Mouse (Mus musculus): Measurements from ENCODE around the gene Gabrd. TPM values are rescaled to one million over a fixed set of nuclear protein-coding genes. Genes with fewer than 3 reads are reported as not detected.
"Not testable (repeated sequence)": the region's sequence is repeated elsewhere in the genome, so short reads cannot be mapped to it uniquely, and the experiment has no call there.

Gene Gabrd
- polyA plus RNA-seq, 1 experiment from 2014 or later, result 0.68 TPM

DNA sequence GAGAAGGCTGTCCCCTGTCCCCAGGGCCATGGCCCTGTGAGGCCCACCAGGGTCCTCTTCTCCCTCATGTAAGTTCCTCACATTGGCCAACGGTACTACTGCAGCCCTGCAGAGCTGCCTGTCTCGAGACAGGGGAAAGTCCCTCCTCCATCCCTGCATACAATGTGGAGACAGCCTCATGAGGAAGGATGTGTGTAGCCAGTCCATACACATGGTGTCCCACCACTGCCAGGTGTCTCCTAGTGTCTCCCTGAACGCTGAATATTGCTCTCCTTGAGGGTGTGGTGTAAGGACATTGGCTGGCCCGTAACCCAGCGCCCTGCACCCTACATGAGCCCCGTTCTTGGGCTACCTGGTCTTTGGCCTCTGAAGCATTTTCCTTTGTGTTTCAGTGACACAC, 28.4 kb upstream of the Gabrd start:
- Histone ChIP-seq H3K4me3 (ENCODE audit: low read depth, low read length) (no peak overlapping the region), H3K27ac (ENCODE audit: low read length) (no peak overlapping the region), H3K4me2 (replicated peaks; ENCODE audit: low read depth, low read length) (no peak overlapping the region), H3K36me3 (ENCODE audit: insufficient read depth, low read length) (no peaks in the 10 kb centered on the region), H3K9ac (replicated peaks; ENCODE audit: low read depth) (no peak overlapping the region), H3K4me1 (ENCODE audit: insufficient read depth, low read depth, low read length) (no peaks in the 10 kb centered on the region), H3K9me3 (ENCODE audit: low read length) (no peaks in the 10 kb centered on the region), H3K27me3 (replicated peaks; ENCODE audit: insufficient read depth, low read length) (no peaks in the 10 kb centered on the region)
- ATAC-seq, result no peak
- DNase-seq (ENCODE audit: low spot score), result no peak
- 68% methylated on average over 6 of the region's 6 CpGs for WGBS
- TF ChIP-seq EP300 (IDR thresholded peaks at IDR 0.05), result no peak
- no peak for TF ChIP-seq CTCF (IDR thresholded peaks at IDR 0.05)

DNA sequence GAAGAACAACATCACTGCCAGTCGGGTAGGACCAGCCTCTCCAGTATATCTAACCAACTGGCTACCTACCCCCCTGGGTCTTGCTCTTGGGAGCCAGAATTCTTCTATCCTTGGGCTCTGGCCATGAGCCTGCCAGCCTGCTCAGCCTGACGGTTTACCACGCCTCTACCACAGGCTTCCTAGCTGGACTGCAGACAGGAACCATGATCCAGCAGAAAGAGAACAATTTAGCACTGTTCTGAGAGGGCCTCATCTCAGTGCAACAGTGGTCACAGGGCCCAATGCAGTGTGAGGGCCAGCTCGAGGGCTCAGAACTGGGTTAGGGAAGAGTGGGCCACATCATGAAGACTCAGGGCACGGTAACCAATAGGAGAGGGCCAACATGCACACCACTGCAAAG, 26.1 kb upstream of the Gabrd start:
- no peaks in the 10 kb centered on the region for H3K4me1 ChIP-seq (ENCODE audit: insufficient read depth, low read depth, low read length)
- no peak for TF ChIP-seq EP300 (IDR thresholded peaks at IDR 0.05)
- TF ChIP-seq CTCF (IDR thresholded peaks at IDR 0.05), result no peak
- H3K9me3 ChIP-seq (ENCODE audit: low read length), result no peaks in the 10 kb centered on the region
- H3K9ac ChIP-seq (replicated peaks; ENCODE audit: low read depth), result no peak overlapping the region
- H3K4me3 ChIP-seq (ENCODE audit: low read depth, low read length), result no peak overlapping the region
- 73% methylated on average over 5 of the region's 5 CpGs for WGBS
- ATAC-seq (no peak), DNase-seq (ENCODE audit: low spot score) (no peak)
- no peaks in the 10 kb centered on the region for H3K27me3 ChIP-seq (replicated peaks; ENCODE audit: insufficient read depth, low read length)
- H3K27ac ChIP-seq (ENCODE audit: low read length), result no peak overlapping the region
- no peak overlapping the region for H3K4me2 ChIP-seq (replicated peaks; ENCODE audit: low read depth, low read length)
- H3K36me3 ChIP-seq (ENCODE audit: insufficient read depth, low read length), result no peaks in the 10 kb centered on the region

DNA sequence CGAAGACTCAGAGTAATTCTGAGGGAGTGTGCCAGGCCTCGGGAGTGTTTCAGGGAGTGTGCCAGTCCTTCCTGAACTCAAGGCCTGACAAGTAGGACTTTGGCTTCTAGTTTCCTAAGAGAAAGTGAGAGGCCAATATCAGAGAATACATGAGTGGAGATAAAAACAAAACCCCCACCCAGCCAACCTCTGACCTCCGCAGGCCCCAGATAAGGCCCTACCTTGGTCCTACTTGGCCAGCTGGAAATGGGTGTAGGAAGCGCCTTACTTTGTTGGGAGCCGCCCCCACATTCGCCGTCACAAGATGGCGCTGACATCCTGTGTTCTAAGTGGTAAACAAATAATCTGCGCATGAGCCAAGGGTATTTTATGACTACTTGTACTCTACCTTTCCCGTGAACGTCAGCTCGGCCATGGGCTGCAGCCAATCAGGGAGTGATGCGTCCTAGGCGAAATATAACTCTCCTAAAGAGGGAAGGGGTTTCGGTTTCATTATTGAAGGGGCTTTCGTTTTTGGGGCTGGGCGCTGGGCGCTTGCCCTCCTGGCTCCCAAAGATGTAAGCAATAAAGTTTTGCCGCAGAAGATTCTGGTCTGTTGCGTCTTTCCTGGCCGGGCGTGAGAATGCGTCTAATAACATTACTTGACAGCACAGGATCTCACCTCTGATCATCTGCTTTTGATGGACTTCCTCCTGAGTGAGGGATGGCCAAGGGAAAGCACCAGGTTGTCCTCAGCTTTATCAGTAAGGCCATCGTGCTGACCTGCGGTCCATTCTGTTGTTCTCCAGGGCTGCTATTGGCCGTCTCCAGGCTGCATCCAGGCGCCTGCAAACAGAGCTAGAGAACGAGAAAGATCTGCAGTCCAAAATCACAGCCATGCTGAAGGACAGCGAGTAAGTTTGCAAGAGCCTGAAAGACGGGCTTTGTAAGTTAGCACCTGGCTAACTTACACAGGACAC, 23.8 kb upstream of the Gabrd start:
- H3K27me3 ChIP-seq (replicated peaks; ENCODE audit: insufficient read depth, low read length); ATAC-seq: not testable (repeated sequence)
- WGBS, result 67% methylated on average over 20 of the region's 30 CpGs

DNA sequence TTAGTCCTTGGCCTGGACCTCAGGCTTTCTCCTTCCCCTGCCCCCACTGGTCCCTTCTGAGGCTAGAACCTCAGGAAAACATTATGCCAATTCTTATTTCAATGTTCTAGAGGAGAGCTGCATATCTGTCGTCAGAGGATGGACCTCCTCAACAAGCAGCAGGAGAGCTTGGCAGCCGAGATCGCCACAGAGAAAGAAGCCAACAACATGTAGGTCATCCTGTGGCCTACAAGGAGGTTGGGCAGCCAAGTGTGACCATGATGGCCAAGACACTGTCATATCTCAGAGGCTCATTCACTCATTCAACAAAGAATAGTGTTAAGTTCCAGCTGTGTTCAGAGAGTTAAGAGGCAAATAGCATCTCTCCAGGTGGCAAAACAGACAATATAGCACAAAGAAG, 22.2 kb upstream of the Gabrd start:
- H3K27me3 ChIP-seq (replicated peaks; ENCODE audit: insufficient read depth, low read length), result no peaks in the 10 kb centered on the region
- no peak for TF ChIP-seq EP300 (IDR thresholded peaks at IDR 0.05)
- no peak for TF ChIP-seq CTCF (IDR thresholded peaks at IDR 0.05)
- no peaks in the 10 kb centered on the region for H3K36me3 ChIP-seq (ENCODE audit: insufficient read depth, low read length)
- DNase-seq (ENCODE audit: low spot score) (no peak), ATAC-seq (no peak)
- H3K9ac ChIP-seq (replicated peaks; ENCODE audit: low read depth), result no peak overlapping the region
- WGBS, result 88% methylated on average over 3 of the region's 3 CpGs
- no peaks in the 10 kb centered on the region for H3K9me3 ChIP-seq (ENCODE audit: low read length)
- H3K4me1 ChIP-seq (ENCODE audit: insufficient read depth, low read depth, low read length), result no peaks in the 10 kb centered on the region
- no peak overlapping the region for H3K27ac ChIP-seq (ENCODE audit: low read length)
- no peak overlapping the region for H3K4me2 ChIP-seq (replicated peaks; ENCODE audit: low read depth, low read length)
- H3K4me3 ChIP-seq (ENCODE audit: low read depth, low read length), result no peak overlapping the region

More for the DNA sequence above, 23.8 kb upstream of the Gabrd start:
- H3K27ac ChIP-seq (ENCODE audit: low read length); H3K9ac ChIP-seq (replicated peaks; ENCODE audit: low read depth); H3K36me3 ChIP-seq (ENCODE audit: insufficient read depth, low read length); DNase-seq (ENCODE audit: low spot score); H3K4me1 ChIP-seq (ENCODE audit: insufficient read depth, low read depth, low read length); H3K9me3 ChIP-seq (ENCODE audit: low read length); H3K4me3 ChIP-seq (ENCODE audit: low read depth, low read length): not testable (repeated sequence)
- H3K4me2 ChIP-seq (replicated peaks; ENCODE audit: low read depth, low read length), result 0 out of 2 replicates have a peak overlapping the region, but pooled peaks have one; percentile 5

DNA sequence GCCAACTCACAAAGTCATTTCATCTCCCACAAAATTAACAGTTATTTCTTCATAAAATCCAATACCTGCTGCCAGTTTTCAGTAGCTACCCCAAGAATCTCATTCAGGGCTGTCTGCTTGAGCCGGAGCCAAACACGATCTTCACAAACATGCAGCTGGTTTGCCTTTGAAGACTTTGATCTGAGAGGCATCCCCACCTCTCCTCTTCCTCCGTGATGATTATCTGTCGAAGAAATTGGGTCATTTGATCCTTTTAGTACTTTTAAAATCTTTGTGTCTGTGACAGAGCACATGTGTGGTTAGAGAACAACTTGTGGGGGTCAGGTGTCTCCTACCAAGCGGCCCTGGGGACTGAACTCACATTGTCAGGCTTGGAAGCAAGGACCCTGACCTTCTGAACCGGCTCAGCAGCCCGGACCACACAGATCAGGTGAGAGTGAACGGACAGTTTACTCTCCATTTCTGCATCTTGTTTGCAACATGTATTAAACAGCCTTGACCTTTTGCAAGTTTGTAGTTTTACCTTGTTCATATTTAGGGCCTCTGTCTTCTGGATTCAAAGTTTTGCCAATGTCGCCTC, 16.8 kb upstream of the Gabrd start:
- H3K9ac ChIP-seq (replicated peaks; ENCODE audit: low read depth), result no peak overlapping the region
- H3K27ac ChIP-seq (ENCODE audit: low read length), result no peak overlapping the region
- H3K27me3 ChIP-seq (replicated peaks; ENCODE audit: insufficient read depth, low read length), result no peaks in the 10 kb centered on the region
- H3K4me2 ChIP-seq (replicated peaks; ENCODE audit: low read depth, low read length), result no peak overlapping the region
- H3K4me3 ChIP-seq (ENCODE audit: low read depth, low read length), result no peak overlapping the region
- ATAC-seq, result no peak
- TF ChIP-seq EP300 (IDR thresholded peaks at IDR 0.05) (no peak), CTCF (IDR thresholded peaks at IDR 0.05) (no peak)
- WGBS, result 73% methylated on average over 9 of the region's 9 CpGs
- DNase-seq (ENCODE audit: low spot score), result no peak
- no peaks in the 10 kb centered on the region for H3K36me3 ChIP-seq (ENCODE audit: insufficient read depth, low read length)
- H3K4me1 ChIP-seq (ENCODE audit: insufficient read depth, low read depth, low read length), result no peaks in the 10 kb centered on the region
- H3K9me3 ChIP-seq (ENCODE audit: low read length), result no peaks in the 10 kb centered on the region

DNA sequence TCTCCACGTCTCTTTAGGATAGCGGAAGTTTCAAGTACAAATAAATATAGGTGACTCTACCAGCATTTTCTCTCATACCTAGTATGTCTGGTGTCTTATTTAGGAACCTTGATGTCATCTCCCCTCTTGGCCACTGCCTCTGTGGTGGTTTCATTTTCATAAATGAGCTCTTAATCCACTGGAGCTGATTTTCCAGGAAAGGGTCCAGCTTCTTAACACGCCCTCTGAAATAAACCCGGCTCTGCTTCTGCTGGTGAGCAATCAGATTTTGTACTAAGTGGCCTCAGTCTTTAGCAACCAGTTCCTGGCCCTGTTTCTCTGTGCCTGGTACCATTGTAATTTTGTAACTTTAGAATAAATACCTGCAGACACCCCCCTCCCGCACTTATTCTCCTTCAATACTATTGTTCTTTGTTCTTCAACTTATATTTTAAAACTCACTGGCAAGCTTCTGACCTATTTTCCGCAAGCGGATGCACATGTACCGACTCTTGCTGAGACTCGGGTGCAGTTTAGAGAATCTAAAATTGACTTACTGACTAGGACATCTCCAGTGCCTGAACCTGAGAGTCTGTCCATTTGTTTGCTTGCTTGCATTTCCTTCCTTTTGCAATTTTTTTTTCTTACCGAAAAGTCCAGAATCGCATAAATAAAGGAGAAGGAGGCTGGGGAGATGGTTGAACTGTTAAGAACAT, 15.9 kb upstream of the Gabrd start:
- ATAC-seq (no peak), DNase-seq (ENCODE audit: low spot score) (no peak)
- no peaks in the 10 kb centered on the region for H3K36me3 ChIP-seq (ENCODE audit: insufficient read depth, low read length)
- 82% methylated on average over 11 of the region's 11 CpGs for WGBS
- H3K9me3 ChIP-seq (ENCODE audit: low read length), result no peaks in the 10 kb centered on the region
- H3K27me3 ChIP-seq (replicated peaks; ENCODE audit: insufficient read depth, low read length), result no peaks in the 10 kb centered on the region
- no peak overlapping the region for H3K4me2 ChIP-seq (replicated peaks; ENCODE audit: low read depth, low read length)
- no peak overlapping the region for H3K27ac ChIP-seq (ENCODE audit: low read length)
- no peak overlapping the region for H3K4me3 ChIP-seq (ENCODE audit: low read depth, low read length)
- TF ChIP-seq CTCF (IDR thresholded peaks at IDR 0.05) (no peak), EP300 (IDR thresholded peaks at IDR 0.05) (no peak)
- H3K4me1 ChIP-seq (ENCODE audit: insufficient read depth, low read depth, low read length), result peaks cover 5% of the 10 kb centered on the region; the same call in 1 of the 2 replicates
- H3K9ac ChIP-seq (replicated peaks; ENCODE audit: low read depth), result no peak overlapping the region
